Mouse (Mus musculus): ENCODE data around the gene Vmn1r74.
"Not testable (repeated sequence)": the region's sequence is repeated elsewhere in the genome, so short reads cannot be mapped to it uniquely, and the experiment has no call there.

GRCm38 (mm10) chr7:11823246-11823645 is 10.5 kb upstream of the Vmn1r74 start:
- not testable (repeated sequence) for TF ChIP-seq CTCF (IDR thresholded peaks at IDR 0.05; ENCODE audit: extremely low read depth, insufficient read length, insufficient replicate concordance, low read depth, low read length); POLR2A (IDR thresholded peaks at IDR 0.05; ENCODE audit: low read depth, low read length)

All from small intestine, adult 2 months (tissue).